Mouse (Mus musculus) testis, postnatal 10 days (tissue): ENCODE results near the gene Cacna1d.

Experiments used
- DNase-seq: peaks from one replicate; pipeline ENCODE4 v3.0.0; 2021; ENCODE audit warnings: low spot score

The Cacna1d gene

GRCm38 (mm10) chr14:30078115-30078808 lies 413.0 kb downstream of the Cacna1d start:
- DNase-seq = no peak

DNA sequence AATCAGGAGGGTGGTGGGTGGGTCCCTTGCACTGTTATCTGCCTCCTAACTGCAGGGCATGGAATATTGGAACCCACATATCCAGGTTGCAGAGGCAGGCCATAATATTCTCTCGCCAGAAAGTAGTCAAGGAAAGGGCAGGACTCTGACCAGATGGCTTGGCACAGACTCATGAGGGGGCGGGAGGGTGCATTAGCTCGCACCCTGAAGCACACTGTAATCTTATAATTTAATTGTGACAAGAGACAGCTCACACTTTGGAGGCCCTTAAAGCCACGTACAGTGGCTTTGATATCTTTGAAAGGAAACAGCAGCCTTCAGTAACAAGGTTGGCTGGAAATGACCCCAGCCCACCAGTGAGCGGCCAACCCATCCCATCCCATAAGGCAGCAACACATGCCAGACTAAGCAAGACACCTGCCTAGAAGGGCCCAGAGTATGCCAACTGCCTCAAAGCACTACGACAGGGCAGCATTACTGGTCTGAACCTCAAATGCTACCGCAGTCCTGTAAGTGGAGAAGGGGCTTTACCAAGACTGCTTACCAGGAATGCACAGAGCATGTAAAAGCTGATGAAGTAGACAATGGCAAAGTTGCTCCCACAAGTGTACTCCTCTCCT lies 415.9 kb downstream of the Cacna1d start:
- no peak for DNase-seq

DNA sequence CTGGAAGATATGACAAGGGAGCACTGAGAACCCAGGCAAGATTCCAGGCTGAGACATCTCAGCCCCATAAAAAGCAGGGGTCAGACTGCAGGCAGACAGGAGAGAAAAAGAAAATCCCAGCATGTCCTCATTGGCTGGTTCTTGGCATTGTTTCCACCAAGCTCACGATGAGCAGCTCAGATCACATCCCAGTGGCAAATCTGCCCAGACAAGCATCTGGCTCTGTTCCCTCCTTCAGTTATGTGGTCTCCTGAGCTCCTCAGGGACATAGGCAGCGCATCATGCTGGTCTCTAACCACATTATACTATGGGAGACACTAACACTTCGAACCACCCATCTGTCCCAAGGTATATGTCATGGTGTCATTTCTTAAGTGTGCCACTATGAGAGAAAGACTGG lies 422.7 kb downstream of the Cacna1d start:
- no peak for DNase-seq

GRCm38 (mm10) chr14:30066752-30067151 lies 424.5 kb downstream of the Cacna1d start:
- DNase-seq = no peak

DNA sequence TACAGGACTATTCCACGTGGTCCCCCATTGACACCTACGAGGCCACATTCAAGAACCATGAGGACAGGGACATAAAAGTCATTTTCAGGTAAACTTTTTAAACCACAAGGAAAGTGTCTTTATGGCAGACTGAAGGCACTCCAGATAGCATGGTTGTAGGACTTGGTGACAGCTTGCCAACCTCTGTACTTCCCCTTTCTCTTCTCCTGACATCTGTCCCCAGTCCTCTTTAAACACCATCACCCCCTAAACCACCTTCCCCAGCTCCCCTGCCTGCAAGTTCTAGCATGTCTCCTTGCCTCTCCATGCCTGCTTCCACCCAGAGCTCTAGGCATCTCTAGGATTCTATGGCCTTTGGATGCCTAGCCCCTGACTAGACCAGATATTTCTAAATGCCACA lies 426.4 kb downstream of the Cacna1d start:
- no peak for DNase-seq

DNA sequence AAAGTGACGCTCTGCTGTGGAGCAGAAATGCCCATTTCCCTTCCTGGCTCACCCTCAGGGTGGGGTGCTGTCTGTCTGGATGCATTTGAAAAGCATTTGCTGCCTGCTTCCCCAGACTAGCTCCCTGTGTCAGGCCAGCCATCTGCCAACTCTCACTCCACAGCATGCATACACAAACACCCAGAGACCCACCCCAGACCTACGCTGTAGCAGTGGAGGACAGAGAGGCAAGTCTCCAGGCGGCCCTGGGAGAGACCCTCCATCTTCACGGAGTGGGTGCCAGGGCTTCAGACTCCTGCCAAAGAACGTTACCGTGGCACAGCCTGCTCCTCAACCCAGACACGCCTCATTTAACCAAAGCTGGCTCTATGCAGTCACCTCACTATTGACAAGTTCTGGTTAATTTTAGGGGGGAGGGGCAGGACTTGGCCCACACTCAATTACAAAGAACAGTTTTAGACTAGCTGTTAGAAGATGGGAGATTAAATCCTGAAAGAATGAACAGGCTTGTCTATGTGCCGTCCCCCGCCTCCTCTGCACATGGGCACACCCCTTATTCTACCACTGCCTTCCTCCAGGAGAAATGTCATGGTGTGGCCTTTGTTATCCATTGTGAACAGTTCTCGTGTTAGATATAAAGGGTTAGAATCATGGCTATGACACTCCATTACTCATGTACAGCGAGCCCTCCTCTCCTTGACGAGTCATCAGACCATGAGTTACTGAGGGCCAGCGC lies 435.1 kb downstream of the Cacna1d start:
- DNase-seq = no peak

- no peak for DNase-seq
These were observed 436.3 kb downstream of the Cacna1d start for GRCm38 (mm10) chr14:30054922-30055321.

- no peak for DNase-seq
These were observed 441.0 kb downstream of the Cacna1d start for GRCm38 (mm10) chr14:30050280-30050679.

DNA sequence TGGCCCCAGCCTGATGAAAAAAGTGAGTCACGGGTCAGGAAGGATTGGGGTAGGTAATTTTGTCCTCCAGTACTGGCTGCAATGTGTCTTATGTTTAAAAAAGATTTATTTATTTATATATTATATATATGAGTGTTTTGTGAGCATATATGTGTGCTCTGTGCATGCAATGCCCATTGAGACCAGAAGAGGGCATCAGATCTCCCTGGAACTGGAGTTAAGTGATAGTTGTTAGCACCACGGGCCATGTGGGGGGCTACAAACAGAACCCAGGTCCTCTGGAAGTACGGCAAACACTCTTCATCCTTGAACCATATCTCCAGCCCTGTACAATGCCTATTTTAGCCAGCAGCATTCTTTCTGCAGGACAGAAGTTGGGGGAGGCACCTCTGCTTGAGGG lies 443.2 kb downstream of the Cacna1d start:
- no peak for DNase-seq

- no peak for DNase-seq
These were observed 444.3 kb downstream of the Cacna1d start for GRCm38 (mm10) chr14:30046976-30047375.

DNA sequence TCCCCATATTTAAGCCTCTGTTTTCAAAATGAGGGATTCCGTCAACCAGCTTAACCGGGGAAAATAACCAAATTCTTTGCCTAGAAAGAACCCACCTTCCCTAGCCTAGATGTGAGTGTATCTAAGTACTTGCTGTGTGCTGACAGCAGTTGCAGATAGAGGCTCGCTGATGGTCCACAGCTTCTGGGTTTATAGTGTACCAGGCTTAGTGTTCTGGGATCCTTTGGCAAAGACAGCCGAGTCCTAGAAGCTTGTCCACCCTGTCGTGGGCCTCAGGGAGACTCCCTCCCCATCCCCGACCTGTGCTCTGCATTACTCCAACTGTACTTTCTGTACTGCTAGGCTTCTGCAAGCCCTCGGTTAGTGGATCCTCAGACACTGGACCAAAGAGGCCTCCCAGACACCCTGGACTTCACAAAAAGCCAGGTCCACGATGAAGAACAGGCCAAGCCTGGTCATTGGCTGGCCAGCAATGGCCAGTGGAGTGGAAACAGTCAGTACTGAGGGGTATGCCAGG lies 445.5 kb downstream of the Cacna1d start:
- DNase-seq = no peak

DNA sequence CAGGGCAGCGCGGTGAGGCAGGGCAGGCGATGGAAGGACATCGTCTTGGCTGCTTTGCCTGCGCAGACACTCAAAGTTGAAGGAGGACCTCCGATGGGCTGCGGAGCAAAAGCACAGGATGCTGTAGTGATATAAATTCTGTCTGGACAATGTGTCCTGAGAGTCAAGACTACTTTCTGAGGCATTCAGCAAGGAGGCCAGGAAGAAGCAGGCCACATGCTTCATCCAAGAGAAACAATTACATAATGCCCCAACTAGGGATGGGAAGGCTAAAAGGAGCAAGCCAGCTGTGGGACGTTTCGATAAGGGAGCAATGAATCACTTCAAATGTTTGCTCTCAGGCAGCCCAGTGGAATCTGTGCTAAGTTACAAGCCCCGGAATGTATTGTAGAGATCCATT lies 446.0 kb downstream of the Cacna1d start:
- no peak for DNase-seq

DNA sequence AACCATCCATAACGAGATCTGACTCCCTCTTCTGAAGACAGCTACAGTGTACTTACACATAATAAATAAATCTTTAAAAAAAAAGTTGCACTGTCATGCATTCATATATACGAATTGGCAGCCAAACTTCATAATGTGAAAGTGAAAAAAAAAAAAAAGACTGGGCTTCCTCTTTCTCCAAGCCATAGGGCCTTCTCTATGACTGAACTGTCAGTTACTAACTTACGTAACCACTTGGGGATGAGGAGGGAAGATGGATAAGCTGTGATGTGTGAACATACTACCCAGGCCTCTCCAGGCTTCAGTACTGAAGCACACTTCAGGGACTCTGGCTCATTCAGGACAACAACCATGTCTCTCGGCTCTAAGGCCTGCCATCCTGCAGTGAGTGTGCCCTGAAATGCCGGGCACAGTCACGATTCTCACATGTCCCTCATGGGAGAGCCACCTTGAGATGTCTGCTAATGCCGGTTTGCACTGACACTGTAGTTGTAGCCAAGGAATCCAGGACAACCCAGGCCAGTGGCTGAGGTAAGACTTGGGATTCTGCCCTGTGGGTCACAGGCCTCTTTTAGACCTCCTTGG lies 447.8 kb downstream of the Cacna1d start:
- no peak for DNase-seq

DNA sequence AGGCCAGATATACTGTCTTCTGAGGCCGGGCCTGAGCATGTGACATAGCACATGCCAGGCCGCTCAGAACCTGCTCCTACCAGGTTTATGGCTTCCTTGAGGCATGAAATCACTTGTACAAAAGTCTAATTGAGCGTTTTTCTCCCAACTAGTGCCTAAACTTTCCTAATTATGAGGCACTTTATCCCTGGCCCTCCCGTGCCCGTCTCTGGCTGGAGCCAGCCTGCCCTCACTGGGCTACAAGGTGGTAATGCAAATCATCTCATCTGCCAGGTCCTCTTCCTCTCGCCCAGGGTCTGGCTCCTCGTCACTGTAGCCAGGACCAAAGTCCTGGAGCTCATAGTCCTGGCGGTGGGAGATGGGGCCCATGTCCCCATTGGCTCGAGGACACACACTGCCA lies 449.4 kb downstream of the Cacna1d start:
- DNase-seq = no peak

- no peak for DNase-seq
These were observed 451.8 kb downstream of the Cacna1d start for GRCm38 (mm10) chr14:30039413-30039812.

DNA sequence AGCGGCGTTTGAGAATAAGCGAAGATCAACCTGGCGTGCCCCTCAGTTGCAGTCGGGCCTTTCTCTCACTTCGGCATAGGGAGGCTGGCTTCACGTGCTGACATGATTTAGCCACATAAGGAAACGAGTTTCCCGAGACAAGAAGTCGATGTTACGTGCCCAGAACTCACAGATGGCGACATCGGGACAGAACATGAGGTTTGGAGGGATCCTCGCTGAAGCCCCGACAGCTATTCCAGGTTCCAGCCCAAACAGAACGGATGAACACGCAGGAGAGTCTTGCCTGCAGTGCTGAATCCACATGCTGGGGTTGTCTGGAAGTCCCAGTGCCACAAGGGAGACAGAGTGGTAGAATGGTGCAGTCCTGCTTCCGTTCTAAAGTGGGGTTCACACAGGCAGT lies 452.8 kb downstream of the Cacna1d start:
- no peak for DNase-seq

GRCm38 (mm10) chr14:30033405-30033804 lies 457.9 kb downstream of the Cacna1d start:
- DNase-seq = no peak

DNA sequence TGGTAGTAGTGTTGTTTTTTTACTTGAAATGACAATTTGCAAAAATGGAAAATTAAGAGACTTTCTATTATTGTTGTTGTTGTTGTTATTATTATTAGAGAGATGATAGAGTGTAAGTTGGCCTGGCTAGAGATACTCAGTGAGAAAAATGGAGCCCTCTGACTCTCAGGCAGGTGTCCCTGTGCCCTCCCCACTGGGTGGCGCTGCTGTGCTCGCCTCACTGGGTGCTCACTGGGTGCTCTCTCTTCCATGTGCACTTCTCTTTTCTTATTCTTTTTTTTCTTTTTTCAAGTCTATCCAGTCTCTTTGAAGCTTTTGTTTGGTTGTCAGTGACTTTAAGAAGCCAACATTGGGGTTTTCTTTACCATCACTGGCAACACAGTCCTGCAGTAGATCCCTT lies 463.9 kb downstream of the Cacna1d start:
- peak; percentile 75 for DNase-seq

- DNase-seq = no peak
These were observed 466.9 kb downstream of the Cacna1d start for GRCm38 (mm10) chr14:30024387-30024786.

DNA sequence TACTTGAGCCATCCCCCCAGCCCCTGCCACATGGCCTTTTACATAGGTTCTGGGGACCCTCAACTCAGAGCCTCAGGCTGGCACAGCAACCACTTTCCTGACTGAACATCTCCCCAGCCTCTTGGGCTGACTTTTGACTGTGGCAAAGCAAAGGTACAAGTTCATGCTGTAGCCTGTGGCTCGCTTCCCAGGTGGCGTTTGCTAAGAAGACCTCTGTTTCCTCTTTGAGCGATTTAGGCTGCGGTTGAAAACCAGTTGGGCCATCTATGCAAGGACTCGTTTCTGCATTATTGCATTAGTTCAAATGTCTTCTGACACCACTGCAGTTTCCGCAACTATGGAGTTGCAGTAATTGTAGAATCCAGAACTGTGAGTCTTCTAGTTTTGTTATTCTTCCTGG lies 468.8 kb downstream of the Cacna1d start:
- no peak for DNase-seq

GRCm38 (mm10) chr14:30019792-30020575 lies 471.3 kb downstream of the Cacna1d start:
- no peak for DNase-seq

DNA sequence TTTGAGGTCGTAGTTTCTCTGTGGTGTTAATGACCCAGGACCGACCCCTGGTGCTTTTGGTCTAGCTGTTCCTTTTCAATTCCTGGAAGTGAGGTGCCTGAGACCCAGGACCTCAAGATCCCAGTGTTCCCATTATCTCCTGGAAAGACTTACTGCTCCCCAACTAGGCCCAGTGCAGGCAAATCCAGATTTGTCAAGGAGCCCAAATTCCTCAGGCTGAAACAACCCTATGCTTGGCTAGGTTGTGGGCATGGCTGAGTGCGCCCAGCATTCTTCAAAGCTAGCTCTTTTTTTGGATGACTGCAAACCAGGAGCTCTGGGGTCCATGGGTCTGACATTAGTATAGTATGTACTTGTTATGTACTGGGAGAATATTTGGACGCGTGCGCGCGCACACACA lies 471.9 kb downstream of the Cacna1d start:
- DNase-seq = no peak
